Mouse (Mus musculus): Measurements from ENCODE around the gene Paox.

DNA sequence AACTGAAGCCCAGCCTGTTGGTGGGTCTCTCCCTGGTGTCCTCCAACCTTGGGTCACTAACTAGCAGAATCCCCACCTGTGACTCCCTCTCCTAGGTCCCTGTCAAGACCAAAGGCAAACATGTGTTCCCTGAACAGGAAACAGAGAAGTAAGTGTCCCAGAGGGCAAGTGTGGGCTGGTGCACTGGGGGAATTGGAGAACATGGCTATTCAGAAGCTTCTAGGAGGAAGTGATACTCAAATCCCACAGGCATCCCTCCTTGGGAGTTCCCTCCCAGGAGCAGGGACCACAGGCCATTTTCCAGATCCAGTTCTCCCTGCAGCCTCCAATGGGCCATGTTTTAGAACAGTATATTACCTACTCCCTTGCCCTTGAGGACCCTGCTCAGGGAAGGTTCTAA is 19.5 kb upstream of the Paox start:
- TF ChIP-seq POLR2A (IDR thresholded peaks at IDR 0.05; ENCODE audit: borderline replicate concordance, extremely low read depth, insufficient read depth, insufficient read length, poor library complexity, severe bottlenecking) (no peak), CTCF (IDR thresholded peaks at IDR 0.05; ENCODE audit: borderline replicate concordance, extremely low read depth, insufficient read depth, insufficient read length) (no peak)

Measured in brain, embryonic 14.5 days (tissue).